Mouse (Mus musculus): ENCODE data around the gene Tex9. TPM values are rescaled to one million over a fixed set of nuclear protein-coding genes. Genes with fewer than 3 reads are reported as not detected.
A peak's percentile ranks its signal among the peaks of the same experiment; 100 is the strongest.
"Not testable (repeated sequence)": the region's sequence is repeated elsewhere in the genome, so short reads cannot be mapped to it uniquely, and the experiment has no call there.

Gene Tex9
- total RNA-seq, 2 experiments from 2014 or later = 6.3 to 8.1 TPM

GRCm38 (mm10) chr9:72488523-72488922 is 3.5 kb downstream of the Tex9 start:
- DNase-seq (ENCODE audit: low spot score in 2 of 2) = no peak

GRCm38 (mm10) chr9:72479276-72479675 is 12.7 kb downstream of the Tex9 start:
- DNase-seq (ENCODE audit: low spot score in 2 of 2) = no peak

- no peak for DNase-seq (ENCODE audit: low spot score in 2 of 2)
Observed at GRCm38 (mm10) chr9:72477306-72477705, 14.7 kb downstream of the Tex9 start.

GRCm38 (mm10) chr9:72475511-72475910 is 16.5 kb downstream of the Tex9 start:
- peak; percentile 73 to 81 for DNase-seq (ENCODE audit: low spot score in 2 of 2)

- DNase-seq (ENCODE audit: low spot score in 2 of 2) = no peak
Observed at GRCm38 (mm10) chr9:72469851-72470250, 22.2 kb downstream of the Tex9 start.

- DNase-seq (ENCODE audit: low spot score in 2 of 2) = no peak
Observed at GRCm38 (mm10) chr9:72468616-72469015, 23.4 kb downstream of the Tex9 start.

GRCm38 (mm10) chr9:72467551-72468407 is 24.2 kb downstream of the Tex9 start:
- DNase-seq (ENCODE audit: low spot score in 2 of 2) = peak in 1 of 2 experiments; percentile 40

- no peak for DNase-seq (ENCODE audit: low spot score in 2 of 2)
Observed at GRCm38 (mm10) chr9:72465754-72466181, 26.2 kb downstream of the Tex9 start.

GRCm38 (mm10) chr9:72464806-72465205 is 27.2 kb downstream of the Tex9 start:
- no peak for DNase-seq (ENCODE audit: low spot score in 2 of 2)

- DNase-seq (ENCODE audit: low spot score in 2 of 2) = no peak
Observed at GRCm38 (mm10) chr9:72462427-72462826, 29.6 kb downstream of the Tex9 start.

GRCm38 (mm10) chr9:72460767-72461166 is 31.2 kb downstream of the Tex9 start:
- DNase-seq (ENCODE audit: low spot score in 2 of 2) = no peak

GRCm38 (mm10) chr9:72459703-72460102 is 32.3 kb downstream of the Tex9 start:
- no peak for DNase-seq (ENCODE audit: low spot score in 2 of 2)

- peak; percentile 39 to 85 for DNase-seq (ENCODE audit: low spot score in 2 of 2)
Observed at GRCm38 (mm10) chr9:72458233-72458632, 33.8 kb downstream of the Tex9 start.

GRCm38 (mm10) chr9:72456374-72456773 is 35.6 kb downstream of the Tex9 start:
- DNase-seq (ENCODE audit: low spot score in 2 of 2) = no peak

- DNase-seq (ENCODE audit: low spot score in 2 of 2) = not testable (repeated sequence)
Observed at GRCm38 (mm10) chr9:72454281-72454680, 37.7 kb downstream of the Tex9 start.

GRCm38 (mm10) chr9:72451111-72451510 is 40.9 kb downstream of the Tex9 start:
- DNase-seq (ENCODE audit: low spot score in 2 of 2) = no peak

- DNase-seq (ENCODE audit: low spot score in 2 of 2) = no peak
Observed at GRCm38 (mm10) chr9:72450363-72450762, 41.6 kb downstream of the Tex9 start.

GRCm38 (mm10) chr9:72449841-72450240 is 42.2 kb downstream of the Tex9 start:
- DNase-seq (ENCODE audit: low spot score in 2 of 2) = no peak

- no peak for DNase-seq (ENCODE audit: low spot score in 2 of 2)
Observed at GRCm38 (mm10) chr9:72449367-72449766, 42.6 kb downstream of the Tex9 start.

GRCm38 (mm10) chr9:72448026-72448425 is 44.0 kb downstream of the Tex9 start:
- peak in 1 of 2 experiments; percentile 54 for DNase-seq (ENCODE audit: low spot score in 2 of 2)

GRCm38 (mm10) chr9:72441927-72442715 is 49.9 kb downstream of the Tex9 start:
- no peak for DNase-seq (ENCODE audit: low spot score in 2 of 2)

Measured in layer of hippocampus, adult 18-20 months (tissue).